Comparison of ENCODE assay signal across 9 mouse cellular contexts in genomic region chr2:103982250-103982649, GRCm38 (mm10). TPM values are rescaled to one million over a fixed set of nuclear protein-coding genes. Genes with fewer than 3 reads are reported as not detected.
DNase-seq lines count a peak whose midpoint lies in the region; ATAC-seq and TF ChIP-seq lines count a peak whose summit lies in the region.
"Had no signal": no experiment of that assay in that cellular context is flagged by ENCODE, and none has a peak within 500 bp of the region (broad histone marks: within the 10 kb centered on the region; RNA-seq: fewer than 3 reads in every experiment).

No protein-coding gene starts in this region.

- no peak overlapping the region for H3K27ac ChIP-seq in kidney, postnatal 0 days
- peak overlapping the region; percentile 9; the same call in 1 of the 2 replicates for H3K27ac ChIP-seq in liver, embryonic 14.5 days
- no peak overlapping the region for H3K27ac ChIP-seq in neural tube, embryonic 12.5 days
- H3K27ac ChIP-seq in thymus, adult 2 months (ENCODE audit: control insufficient read depth, insufficient read depth, low read length) = no peak overlapping the region
- H3K27ac ChIP-seq: stomach, embryonic 15.5 days had no signal

- TF ChIP-seq EP300 in liver, embryonic 14.5 days (IDR thresholded peaks at IDR 0.05; ENCODE audit: low read depth) = no peak

- no peaks in the 10 kb centered on the region for H3K4me1 ChIP-seq in kidney, postnatal 0 days (replicated peaks; ENCODE audit: insufficient read depth, low read length)
- H3K4me1 ChIP-seq in liver, embryonic 14.5 days (replicated peaks; ENCODE audit: control insufficient read depth in 2 of 2, insufficient read depth in 2 of 2, low read length in 1 of 2) = peaks cover 1 to 6% of the 10 kb centered on the region in 2 experiments; a peak in 3 of 4 replicates
- H3K4me1 ChIP-seq in neural tube, embryonic 12.5 days = peaks cover 6% of the 10 kb centered on the region; the same call in 1 of the 2 replicates
- H3K4me1 ChIP-seq in thymus, adult 2 months (replicated peaks; ENCODE audit: control insufficient read depth, insufficient read depth, low read length) = peaks cover 4% of the 10 kb centered on the region; the same call in 1 of the 2 replicates
- H3K4me1 ChIP-seq: stomach, embryonic 15.5 days had no signal

- TF ChIP-seq POLR2A in thymus, adult 2 months (IDR thresholded peaks at IDR 0.05; ENCODE audit: control insufficient read depth, extremely low read depth, insufficient read depth, low read length, poor library complexity) = no peak

- H3K9me3 ChIP-seq in kidney, postnatal 0 days (replicated peaks; ENCODE audit: low read length) = no peaks in the 10 kb centered on the region
- no peaks in the 10 kb centered on the region for H3K9me3 ChIP-seq in liver, embryonic 14.5 days (ENCODE audit: control insufficient read depth, low read length)
- no peaks in the 10 kb centered on the region for H3K9me3 ChIP-seq in neural tube, embryonic 12.5 days
- H3K9me3 ChIP-seq: stomach, embryonic 15.5 days had no signal

- no peak overlapping the region for H3K9ac ChIP-seq in kidney, postnatal 0 days (ENCODE audit: low read depth, low read length)
- no peak overlapping the region for H3K9ac ChIP-seq in liver, embryonic 14.5 days (replicated peaks)
- H3K9ac ChIP-seq in neural tube, embryonic 12.5 days = no peak overlapping the region
- H3K9ac ChIP-seq: stomach, embryonic 15.5 days had no signal

- H3K4me3 ChIP-seq in kidney, postnatal 0 days (replicated peaks; ENCODE audit: low read depth, low read length) = no peak overlapping the region
- no peak overlapping the region for H3K4me3 ChIP-seq in liver, embryonic 14.5 days (ENCODE audit: insufficient read depth in 1 of 2, low read depth in 2 of 2, low read length in 2 of 2)
- no peak overlapping the region for H3K4me3 ChIP-seq in neural tube, embryonic 12.5 days
- H3K4me3 ChIP-seq in thymus, adult 2 months (ENCODE audit: control insufficient read depth, insufficient read depth, low read length) = no peak overlapping the region
- H3K4me3 ChIP-seq: stomach, embryonic 15.5 days had no signal

- 9% methylated on average over 5 of the region's 5 CpGs for WGBS in kidney, postnatal 0 days
- 19% methylated on average over 5 of the region's 5 CpGs for WGBS in liver, embryonic 14.5 days (ENCODE audit: insufficient replicate concordance)
- WGBS in neural tube, embryonic 12.5 days = 12% methylated on average over 5 of the region's 5 CpGs
- 16% methylated on average over 5 of the region's 5 CpGs for WGBS in thymus, adult 2 months

- peak; percentile 95 for TF ChIP-seq CTCF in kidney, postnatal 0 days (IDR thresholded peaks at IDR 0.05; ENCODE audit: low read depth)
- TF ChIP-seq CTCF in liver, embryonic 14.5 days (IDR thresholded peaks at IDR 0.05; ENCODE audit: low read depth) = peak; percentile 92
- TF ChIP-seq CTCF in thymus, adult 2 months (IDR thresholded peaks at IDR 0.05; ENCODE audit: borderline replicate concordance, control insufficient read depth, extremely low read depth, insufficient read depth, low read length, poor library complexity) = peak; percentile 81; the same call in 1 of the 2 replicates

- no peaks in the 10 kb centered on the region for H3K27me3 ChIP-seq in kidney, postnatal 0 days (ENCODE audit: insufficient read depth, low read length)
- no peaks in the 10 kb centered on the region for H3K27me3 ChIP-seq in liver, embryonic 14.5 days (ENCODE audit: control insufficient read depth, insufficient read depth, low read length)
- no peaks in the 10 kb centered on the region for H3K27me3 ChIP-seq in neural tube, embryonic 12.5 days (replicated peaks)
- no peaks in the 10 kb centered on the region for H3K27me3 ChIP-seq in thymus, adult 2 months (ENCODE audit: control insufficient read depth, insufficient read depth, low read length)
- H3K27me3 ChIP-seq: stomach, embryonic 15.5 days had no signal

- no peaks in the 10 kb centered on the region for H3K36me3 ChIP-seq in kidney, postnatal 0 days (ENCODE audit: insufficient read depth, low read length)
- peaks cover 66% of the 10 kb centered on the region for H3K36me3 ChIP-seq in liver, embryonic 14.5 days (replicated peaks; ENCODE audit: control insufficient read depth, insufficient read depth, low read depth)
- no peaks in the 10 kb centered on the region for H3K36me3 ChIP-seq in neural tube, embryonic 12.5 days
- H3K36me3 ChIP-seq in thymus, adult 2 months (ENCODE audit: control insufficient read depth, insufficient read depth, low read length) = no peaks in the 10 kb centered on the region
- H3K36me3 ChIP-seq: stomach, embryonic 15.5 days had no signal

- peak; percentile 71 for ATAC-seq in granulocyte monocyte progenitor cell, adult 5-6 weeks (replicated peaks; ENCODE audit: poor library complexity, severe bottlenecking)
- 0 out of 2 replicates have a peak, but pooled peaks have one; percentile 53 for ATAC-seq in kidney, postnatal 0 days (replicated peaks; ENCODE audit: low FRiP score, low read depth)
- peak; percentile 32; the same call in 1 of the 2 replicates for ATAC-seq in liver, embryonic 14.5 days (ENCODE audit: insufficient read depth)
- ATAC-seq in neural tube, embryonic 12.5 days (ENCODE audit: low FRiP score, low read depth) = peak; percentile 78

- peak; percentile 79 for DNase-seq in 3T3-L1 (ENCODE audit: low read depth, low spot score)
- peak; percentile 72 to 92 for DNase-seq in adrenal gland, adult (ENCODE audit: inconsistent age in 2 of 2, low spot score in 1 of 2)
- peak; percentile 58 for DNase-seq in embryo, embryonic 11.5 days (ENCODE audit: low read depth, low spot score)
- peak; percentile 92 for DNase-seq in kidney, postnatal 0 days (ENCODE audit: low spot score)
- no peak for DNase-seq in liver, embryonic 14.5 days (ENCODE audit: low read depth in 3 of 3, low spot score in 3 of 3)
- peak; percentile 71 for DNase-seq in thymus, adult 2 months

- no peak overlapping the region for H3K4me2 ChIP-seq in kidney, postnatal 0 days (ENCODE audit: low read length)
- H3K4me2 ChIP-seq in liver, embryonic 14.5 days (ENCODE audit: low read depth) = no peak overlapping the region
- no peak overlapping the region for H3K4me2 ChIP-seq in neural tube, embryonic 12.5 days (replicated peaks)
- H3K4me2 ChIP-seq: stomach, embryonic 15.5 days had no signal

RNA-seq across cellular contexts. Expression of gene Lmo2, which starts 24.5 kb away (rescaled TPM):
- total RNA-seq in granulocyte monocyte progenitor cell, adult 5-6 weeks (2014; fragmentation: Nextera tagmentation) = 334 and 343 TPM in 2 replicates
- total RNA-seq in granulocyte monocyte progenitor cell, adult 5-6 weeks (2017) = 231 and 233 TPM in 2 replicates
- 34.1 and 43.7 TPM in 2 replicates for polyA plus RNA-seq in kidney, postnatal 0 days (2015; fragmentation: Nextera tagmentation; extraction: Ambion mirVana)
- polyA plus RNA-seq in liver, embryonic 14.5 days (2012; rRNA removed) = 108 and 152 TPM in 2 replicates
- polyA plus RNA-seq in liver, embryonic 14.5 days (2014; fragmentation: Nextera tagmentation; extraction: Ambion mirVana) = 143 and 165 TPM in 2 replicates
- 44.2 and 46.3 TPM in 2 replicates for polyA plus RNA-seq in neural tube, embryonic 12.5 days (2016; fragmentation: Nextera tagmentation; extraction: Ambion mirVana)
- polyA plus RNA-seq in thymus, adult 2 months (2012; rRNA removed) = 8.0 and 9.6 TPM in 2 replicates

RNA-seq across cellular contexts. Expression of gene Fbxo3, which starts 45.3 kb away (rescaled TPM):
- total RNA-seq in granulocyte monocyte progenitor cell, adult 5-6 weeks (2014; fragmentation: Nextera tagmentation) = 45.1 and 45.5 TPM in 2 replicates
- total RNA-seq in granulocyte monocyte progenitor cell, adult 5-6 weeks (2017) = 57.4 and 64.1 TPM in 2 replicates
- 49.0 and 51.5 TPM in 2 replicates for polyA plus RNA-seq in kidney, postnatal 0 days (2015; fragmentation: Nextera tagmentation; extraction: Ambion mirVana)
- 23.3 and 28.7 TPM in 2 replicates for polyA plus RNA-seq in liver, embryonic 14.5 days (2012; rRNA removed)
- polyA plus RNA-seq in liver, embryonic 14.5 days (2014; fragmentation: Nextera tagmentation; extraction: Ambion mirVana) = 45.9 and 53.1 TPM in 2 replicates
- 53.7 and 57.6 TPM in 2 replicates for polyA plus RNA-seq in neural tube, embryonic 12.5 days (2016; fragmentation: Nextera tagmentation; extraction: Ambion mirVana)
- 22.2 and 24.5 TPM in 2 replicates for polyA plus RNA-seq in thymus, adult 2 months (2012; rRNA removed)

RNA-seq across cellular contexts. Expression of gene 4931422A03Rik, which starts 45.9 kb away (rescaled TPM):
- total RNA-seq in granulocyte monocyte progenitor cell, adult 5-6 weeks (2014; fragmentation: Nextera tagmentation) = not detected in 2 replicates
- total RNA-seq in granulocyte monocyte progenitor cell, adult 5-6 weeks (2017) = 0.98 TPM in 1 of 2 replicates, not detected in the other
- polyA plus RNA-seq in kidney, postnatal 0 days (2015; fragmentation: Nextera tagmentation; extraction: Ambion mirVana) = 1.3 and 1.4 TPM in 2 replicates
- polyA plus RNA-seq in liver, embryonic 14.5 days (2012; rRNA removed) = not detected in 2 replicates
- polyA plus RNA-seq in liver, embryonic 14.5 days (2014; fragmentation: Nextera tagmentation; extraction: Ambion mirVana) = 0.52 and 0.86 TPM in 2 replicates
- polyA plus RNA-seq in neural tube, embryonic 12.5 days (2016; fragmentation: Nextera tagmentation; extraction: Ambion mirVana) = 2.2 and 2.7 TPM in 2 replicates
- not detected in 2 replicates for polyA plus RNA-seq in thymus, adult 2 months (2012; rRNA removed)

Comparison
In these comparisons a context has a peak if more than half of its experiments do, and no peak if none do; other contexts are left out.
1. DNase-seq: peak in 3T3-L1 (single experiment), adrenal gland, adult (2 of 2), embryo, embryonic 11.5 days (single experiment), kidney, postnatal 0 days (single experiment) and thymus, adult 2 months (single experiment); none in liver, embryonic 14.5 days (0 of 3).
2. Peak in every context shown above with its lines, with median percentiles within 50 percentile points of each other: ATAC-seq and CTCF ChIP-seq.